Mouse (Mus musculus) erythroid progenitor cell, adult 5-6 weeks (primary cell): ENCODE data around the gene Mgam. TPM values are rescaled to one million over a fixed set of nuclear protein-coding genes. Genes with fewer than 3 reads are reported as not detected.
"Not testable (repeated sequence)": the region's sequence is repeated elsewhere in the genome, so short reads cannot be mapped to it uniquely, and the experiment has no call there.

Experiments
- ATAC-seq: replicated peaks from 2 replicates; pipeline ENCODE4 v1.8.0; 2016; ENCODE audit warnings: moderate number of reproducible peaks, mild to moderate bottlenecking, moderate TSS enrichment, inconsistent platforms; ENCODE audit not compliant: poor library complexity, low FRiP score, severe bottlenecking
- total RNA-seq, 2 experiments: library from RNA; stranded (forward) in 1 of 2; stranded (reverse) in 1 of 2; fragments of 150-400 nt in 1 of 2; fragments of 186-747, 209-891 nt in 1 of 2; gene quantifications; 2 replicates each; pipeline versions ENCODE4 v1.2.3 to v1.2.4; 2015 to 2017; ENCODE audit warnings: low replicate concordance in 2 of 2

Gene Mgam
- total RNA-seq, 2 experiments from 2014 or later, result 3.1 to 6.3 TPM

DNA sequence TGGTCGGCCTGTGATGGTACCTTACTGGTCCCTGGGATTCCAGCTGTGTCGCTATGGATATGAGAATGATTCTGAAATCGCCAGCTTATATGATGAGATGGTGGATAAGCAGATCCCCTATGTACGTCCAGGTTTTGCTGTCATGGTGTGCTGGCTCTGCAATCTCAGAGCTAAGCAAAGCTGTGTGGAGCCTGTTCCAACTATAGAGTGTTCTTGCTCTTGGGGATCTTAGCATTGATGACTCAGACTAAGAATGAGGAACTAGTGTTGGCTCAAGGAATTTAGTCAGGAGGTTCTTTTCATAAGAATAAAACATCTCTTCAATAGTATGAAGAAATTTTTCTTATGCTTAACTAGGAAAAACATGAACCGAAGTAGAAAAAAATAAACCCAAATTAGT is 84.9 kb downstream of the Mgam start:
- ATAC-seq, result not testable (repeated sequence)

DNA sequence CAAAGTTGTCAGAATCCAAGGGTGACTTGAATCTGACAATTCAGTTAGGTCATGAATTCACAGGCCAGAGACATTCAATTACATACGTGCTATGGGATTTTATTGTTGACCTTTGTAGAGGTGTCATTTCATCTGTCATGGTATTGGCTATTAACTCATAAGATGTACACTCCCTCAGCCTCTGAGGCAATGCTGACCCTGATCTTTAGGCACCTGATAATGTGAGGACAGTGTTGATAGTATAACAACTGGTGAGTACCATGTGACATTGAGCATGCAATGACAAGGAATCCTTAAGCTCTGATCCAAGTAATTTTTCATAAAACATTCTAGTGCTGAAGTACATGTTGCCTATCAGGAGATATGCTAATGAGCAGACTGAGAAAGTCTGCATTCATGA is 87.1 kb downstream of the Mgam start:
- no peak for ATAC-seq

- ATAC-seq, result not testable (repeated sequence)
Measured at GRCm38 (mm10) chr6:40728506-40728905, 99.9 kb downstream of the Mgam start.

- ATAC-seq, result no peak
Measured at GRCm38 (mm10) chr6:40739545-40739944, 110.9 kb downstream of the Mgam start.

- ATAC-seq, result not testable (repeated sequence)
Measured at GRCm38 (mm10) chr6:40749030-40749429, 120.4 kb downstream of the Mgam start.

- ATAC-seq, result no peak
Measured at GRCm38 (mm10) chr6:40755948-40756347, 127.3 kb downstream of the Mgam start.

GRCm38 (mm10) chr6:40757346-40757745 is 128.7 kb downstream of the Mgam start:
- ATAC-seq, result not testable (repeated sequence)

DNA sequence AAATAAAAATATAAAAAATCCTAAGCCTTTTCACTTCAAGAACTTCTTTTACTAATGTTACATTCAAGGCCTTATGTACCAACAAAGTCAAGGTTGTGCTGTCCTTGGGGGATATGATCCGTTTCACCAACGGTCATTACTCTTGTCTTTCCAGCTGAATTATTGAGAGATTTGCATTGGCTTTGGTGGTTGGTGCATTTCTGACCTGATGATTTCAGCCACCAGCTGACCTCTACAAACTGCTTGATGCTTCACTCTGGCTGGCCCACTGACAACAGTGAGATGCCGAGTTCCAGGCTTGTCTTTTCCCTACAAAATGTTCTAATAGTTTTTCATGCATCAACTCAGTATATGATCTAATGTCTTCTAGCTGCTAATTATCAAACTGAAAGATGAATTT is 146.0 kb downstream of the Mgam start:
- no peak for ATAC-seq

- no peak for ATAC-seq
Measured at GRCm38 (mm10) chr6:40778458-40778857, 149.8 kb downstream of the Mgam start.

GRCm38 (mm10) chr6:40783637-40784036 is 155.0 kb downstream of the Mgam start:
- ATAC-seq, result no peak

GRCm38 (mm10) chr6:40784378-40784777 is 155.7 kb downstream of the Mgam start:
- ATAC-seq, result no peak

DNA sequence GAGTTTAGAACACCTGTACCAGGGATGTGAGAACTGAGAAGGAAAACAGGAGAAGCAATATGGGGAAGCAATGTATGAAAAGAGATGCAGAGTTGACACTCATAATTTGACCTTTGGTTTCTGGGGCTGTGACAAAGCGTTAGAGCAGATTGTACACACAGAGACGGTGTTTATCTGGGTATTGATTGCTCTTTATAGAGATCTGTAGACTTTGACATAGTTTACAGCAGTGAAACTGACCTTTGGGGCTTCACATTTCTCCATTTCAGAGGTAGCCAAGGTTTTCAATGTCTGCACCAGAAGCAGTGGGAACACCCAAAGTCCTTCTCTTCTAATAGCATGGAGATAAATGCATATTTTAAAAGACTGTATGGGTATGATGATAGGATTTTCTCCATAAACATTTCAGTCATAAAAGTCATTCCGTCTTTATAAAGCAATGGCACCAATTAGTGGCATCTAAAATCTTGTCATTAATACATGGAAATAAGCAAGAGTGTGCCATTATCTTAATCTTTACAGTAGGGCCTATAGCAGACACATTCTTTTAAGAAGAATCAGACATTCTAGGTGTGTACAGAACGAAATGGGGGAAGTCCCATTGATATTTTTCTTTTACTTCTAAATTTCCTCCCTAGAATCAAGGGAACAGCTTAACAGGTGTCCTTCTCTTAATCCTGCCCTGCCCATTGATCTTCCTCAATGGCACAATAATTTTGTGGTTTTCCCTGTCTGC is 166.6 kb downstream of the Mgam start:
- ATAC-seq, result no peak

- no peak for ATAC-seq
Measured at GRCm38 (mm10) chr6:40818237-40818902, 189.7 kb downstream of the Mgam start.

Other genes with a start within 250 kb of the Mgam start
- gene E330009J07Rik, start 192.7 kb upstream of the Mgam start, total RNA-seq (2015; ENCODE audit: low replicate concordance), result 2.9 TPM in 1 of 2 replicates, not detected in the other
- gene E330009J07Rik, start 192.7 kb upstream of the Mgam start, total RNA-seq (2017; ENCODE audit: low replicate concordance), result 1.3 and 3.9 TPM in 2 replicates
- gene Wee2, start 189.7 kb upstream of the Mgam start, total RNA-seq (2015; ENCODE audit: low replicate concordance), result not detected in 2 replicates
- not detected in 2 replicates for gene Wee2, start 189.7 kb upstream of the Mgam start, total RNA-seq (2017; ENCODE audit: low replicate concordance)
- gene Ssbp1, start 157.5 kb upstream of the Mgam start, total RNA-seq (2015; ENCODE audit: low replicate concordance), result 22.0 and 46.1 TPM in 2 replicates
- 11.0 and 11.8 TPM in 2 replicates for gene Ssbp1, start 157.5 kb upstream of the Mgam start, total RNA-seq (2017; ENCODE audit: low replicate concordance)
- gene Tas2r137, start 137.6 kb upstream of the Mgam start, total RNA-seq (2015; ENCODE audit: low replicate concordance), result not detected in 2 replicates
- not detected in 2 replicates for gene Tas2r137, start 137.6 kb upstream of the Mgam start, total RNA-seq (2017; ENCODE audit: low replicate concordance)
- not detected in 2 replicates for gene Tas2r108, start 135.3 kb upstream of the Mgam start, total RNA-seq (2015; ENCODE audit: low replicate concordance)
- gene Tas2r108, start 135.3 kb upstream of the Mgam start, total RNA-seq (2017; ENCODE audit: low replicate concordance), result not detected in 2 replicates
- gene Prss37, start 109.3 kb upstream of the Mgam start, total RNA-seq (2015; ENCODE audit: low replicate concordance), result not detected in 2 replicates
- not detected in 2 replicates for gene Prss37, start 109.3 kb upstream of the Mgam start, total RNA-seq (2017; ENCODE audit: low replicate concordance)
- gene Olfr461, start 73.8 kb upstream of the Mgam start, total RNA-seq (2015; ENCODE audit: low replicate concordance), result not detected in 2 replicates
- gene Olfr461, start 73.8 kb upstream of the Mgam start, total RNA-seq (2017; ENCODE audit: low replicate concordance), result not detected in 2 replicates
- gene Olfr460, start 59.3 kb upstream of the Mgam start, total RNA-seq (2015; ENCODE audit: low replicate concordance), result not detected in 2 replicates
- gene Olfr460, start 59.3 kb upstream of the Mgam start, total RNA-seq (2017; ENCODE audit: low replicate concordance), result not detected in 2 replicates
- 36.5 and 41.8 TPM in 2 replicates for gene Clec5a, start 43.0 kb upstream of the Mgam start, total RNA-seq (2015; ENCODE audit: low replicate concordance)
- gene Clec5a, start 43.0 kb upstream of the Mgam start, total RNA-seq (2017; ENCODE audit: low replicate concordance), result 11.0 and 14.8 TPM in 2 replicates
- not detected in 2 replicates for gene Tas2r138, start 15.5 kb upstream of the Mgam start, total RNA-seq (2015; ENCODE audit: low replicate concordance)
- gene Tas2r138, start 15.5 kb upstream of the Mgam start, total RNA-seq (2017; ENCODE audit: low replicate concordance), result not detected in 2 replicates